Mouse (Mus musculus): ENCODE data around the gene Il12a. TPM values are rescaled to one million over a fixed set of nuclear protein-coding genes. Genes with fewer than 3 reads are reported as not detected.

Gene Il12a
- polyA plus RNA-seq, 1 experiment, result 0.14 TPM

DNA sequence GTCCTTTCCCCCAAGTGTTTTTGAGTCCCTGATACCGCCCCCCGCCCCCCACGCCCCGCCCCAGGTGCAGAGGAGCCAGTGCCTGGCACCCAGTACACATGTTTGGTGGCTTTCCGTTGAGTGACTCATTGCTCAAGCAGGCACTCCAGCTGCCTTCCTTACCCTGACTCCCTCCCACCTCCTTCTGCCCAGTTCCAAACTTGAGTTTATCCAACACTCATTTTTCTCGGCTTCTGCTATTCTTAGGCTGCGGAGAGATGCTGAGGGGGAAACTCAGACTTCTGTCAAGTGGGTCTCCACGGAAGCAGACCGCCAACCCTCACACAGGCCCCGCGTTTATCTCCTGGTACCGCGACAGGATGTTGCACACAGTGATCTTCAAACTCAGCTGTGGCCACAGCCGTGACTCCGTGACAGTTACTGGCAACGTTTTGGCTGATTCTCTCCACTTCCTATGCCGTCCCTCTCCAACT lies 13.6 kb upstream of the Il12a start:
- peak overlapping the region; percentile 28 for H3K4me3 ChIP-seq (ENCODE audit: insufficient read depth, poor library complexity, severe bottlenecking)
- peak overlapping the region; percentile 55 for H3ac ChIP-seq (ENCODE audit: control insufficient read depth, insufficient read length, low read depth)
- H3K79me3 ChIP-seq (ENCODE audit: low read depth), result no peaks in the 10 kb centered on the region
- no peaks in the 10 kb centered on the region for H3K27me3 ChIP-seq (ENCODE audit: control insufficient read depth, insufficient read depth, insufficient read length)
- no peaks in the 10 kb centered on the region for H3K36me3 ChIP-seq (ENCODE audit: control insufficient read depth, insufficient read depth)
- H3K79me2 ChIP-seq (ENCODE audit: control insufficient read depth, insufficient read depth), result no peaks in the 10 kb centered on the region
- TF ChIP-seq FOSL1 (IDR thresholded peaks at IDR 0.05; ENCODE audit: insufficient read depth, low read length, poor library complexity, severe bottlenecking) (peak; percentile 25), USF1 (IDR thresholded peaks at IDR 0.05; ENCODE audit: low read depth) (no peak), MYOG (IDR thresholded peaks at IDR 0.05; ENCODE audit: control insufficient read depth, extremely low read depth, insufficient read length) (no peak), MAX (IDR thresholded peaks at IDR 0.05) (no peak), MYOD1 (IDR thresholded peaks at IDR 0.05; ENCODE audit: control insufficient read depth, insufficient read length, low read depth) (peak; percentile 82), CTCF (IDR thresholded peaks at IDR 0.05; ENCODE audit: control insufficient read depth, insufficient read depth, insufficient read length) (no peak)

DNA sequence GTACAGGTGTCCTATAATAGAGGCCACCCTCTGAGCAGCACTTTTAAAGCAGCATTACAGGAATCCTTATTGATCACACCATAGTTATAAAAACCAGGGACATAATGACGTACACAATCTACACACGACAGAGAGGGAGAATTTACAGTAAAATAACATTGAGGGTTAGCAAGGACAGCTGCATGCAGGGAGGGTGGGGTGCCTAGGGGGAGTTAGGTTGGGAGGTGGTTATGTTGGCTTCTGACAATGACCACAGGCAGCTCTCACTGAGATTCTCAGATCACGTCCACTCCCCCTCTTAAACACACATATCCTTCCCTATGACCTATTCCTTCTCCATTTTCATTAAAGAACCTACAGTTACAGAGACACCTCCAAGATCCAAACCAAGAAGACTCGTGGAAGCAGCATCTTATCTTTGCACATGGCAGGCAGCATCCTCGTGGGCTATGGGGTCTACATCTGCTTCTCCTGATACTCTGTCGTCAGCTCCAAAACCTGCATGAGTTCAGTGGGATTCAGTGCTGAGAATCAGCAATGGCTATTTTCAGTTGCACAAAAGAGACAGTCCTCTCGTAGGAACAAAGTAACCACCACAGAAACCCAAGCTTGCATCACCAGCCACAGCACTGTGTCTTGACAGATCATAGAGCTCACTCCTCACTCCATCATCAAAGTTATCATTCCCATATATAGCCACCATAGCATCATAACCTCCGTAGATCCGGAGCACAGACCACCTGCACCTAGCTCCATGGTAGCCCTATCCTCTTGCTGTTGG lies 11.4 kb upstream of the Il12a start:
- Histone ChIP-seq H3K79me2 (ENCODE audit: control insufficient read depth, insufficient read depth) (no peaks in the 10 kb centered on the region), H3K27me3 (ENCODE audit: control insufficient read depth, insufficient read depth, insufficient read length) (no peaks in the 10 kb centered on the region), H3ac (ENCODE audit: control insufficient read depth, insufficient read length, low read depth) (no peak overlapping the region), H3K36me3 (ENCODE audit: control insufficient read depth, insufficient read depth) (no peaks in the 10 kb centered on the region), H3K4me3 (ENCODE audit: insufficient read depth, poor library complexity, severe bottlenecking) (no peak overlapping the region), H3K79me3 (ENCODE audit: low read depth) (no peaks in the 10 kb centered on the region)
- TF ChIP-seq CTCF (IDR thresholded peaks at IDR 0.05; ENCODE audit: control insufficient read depth, insufficient read depth, insufficient read length), result no peak
- TF ChIP-seq FOSL1 (IDR thresholded peaks at IDR 0.05; ENCODE audit: insufficient read depth, low read length, poor library complexity, severe bottlenecking), result no peak
- TF ChIP-seq MYOD1 (IDR thresholded peaks at IDR 0.05; ENCODE audit: control insufficient read depth, insufficient read length, low read depth), result peak; percentile 82

DNA sequence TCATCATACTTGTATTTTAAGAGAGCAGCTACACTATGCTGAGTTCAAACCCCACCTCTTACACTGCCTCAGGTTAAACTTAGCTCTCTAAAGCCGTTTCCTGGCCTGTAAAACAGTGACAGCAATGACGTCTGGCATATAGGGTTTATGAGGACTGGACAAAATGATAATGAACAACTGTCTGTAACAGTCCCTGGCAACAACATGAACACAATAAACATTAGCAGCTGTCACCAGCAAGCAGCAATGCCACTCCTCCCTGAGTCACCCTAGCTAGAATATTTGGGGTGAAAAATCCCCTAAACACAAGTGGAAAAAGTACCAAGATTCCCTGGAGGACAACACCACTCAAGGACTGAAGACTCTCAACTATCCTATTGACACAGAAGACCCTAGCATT lies 6.9 kb upstream of the Il12a start:
- Histone ChIP-seq H3ac (ENCODE audit: control insufficient read depth, insufficient read length, low read depth) (no peak overlapping the region), H3K4me3 (ENCODE audit: insufficient read depth, poor library complexity, severe bottlenecking) (no peak overlapping the region), H3K79me3 (ENCODE audit: low read depth) (no peaks in the 10 kb centered on the region), H3K79me2 (ENCODE audit: control insufficient read depth, insufficient read depth) (no peaks in the 10 kb centered on the region), H3K36me3 (ENCODE audit: control insufficient read depth, insufficient read depth) (no peaks in the 10 kb centered on the region), H3K27me3 (ENCODE audit: control insufficient read depth, insufficient read depth, insufficient read length) (no peaks in the 10 kb centered on the region)
- no peak for TF ChIP-seq CEBPB (IDR thresholded peaks at IDR 0.05; ENCODE audit: low read depth)
- TF ChIP-seq FOSL1 (IDR thresholded peaks at IDR 0.05; ENCODE audit: insufficient read depth, low read length, poor library complexity, severe bottlenecking), result no peak
- TF ChIP-seq MYOD1 (IDR thresholded peaks at IDR 0.05; ENCODE audit: control insufficient read depth, insufficient read length, low read depth), result peak; percentile 42

DNA sequence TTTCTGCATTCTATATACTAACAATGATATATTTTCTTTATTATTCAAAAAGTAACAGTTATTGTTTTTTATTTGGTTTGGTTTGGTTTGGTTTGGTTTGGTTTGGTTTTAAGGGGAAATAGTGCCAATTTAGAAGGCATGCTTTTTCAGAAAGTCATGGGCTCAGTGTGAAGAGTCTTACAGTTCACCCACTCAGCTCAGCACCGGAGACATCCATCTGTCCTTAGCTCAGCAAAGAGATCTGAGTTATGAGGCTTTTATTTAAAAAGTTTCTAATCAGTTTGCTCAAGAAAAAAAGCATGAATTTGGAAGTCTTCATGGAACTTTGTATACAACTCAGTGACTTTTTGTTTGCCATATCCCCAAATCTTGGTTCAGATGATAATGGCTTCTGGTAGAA lies 6.2 kb upstream of the Il12a start:
- H3ac ChIP-seq (ENCODE audit: control insufficient read depth, insufficient read length, low read depth), result no peak overlapping the region
- no peaks in the 10 kb centered on the region for H3K27me3 ChIP-seq (ENCODE audit: control insufficient read depth, insufficient read depth, insufficient read length)
- no peak overlapping the region for H3K4me3 ChIP-seq (ENCODE audit: insufficient read depth, poor library complexity, severe bottlenecking)
- no peak for TF ChIP-seq MYOD1 (IDR thresholded peaks at IDR 0.05; ENCODE audit: control insufficient read depth, insufficient read length, low read depth)
- TF ChIP-seq CEBPB (IDR thresholded peaks at IDR 0.05; ENCODE audit: low read depth), result no peak
- TF ChIP-seq USF1 (IDR thresholded peaks at IDR 0.05; ENCODE audit: low read depth), result no peak
- no peak for TF ChIP-seq CTCF (IDR thresholded peaks at IDR 0.05; ENCODE audit: control insufficient read depth, insufficient read depth, insufficient read length)
- TF ChIP-seq MAX (IDR thresholded peaks at IDR 0.05), result no peak
- TF ChIP-seq FOSL1 (IDR thresholded peaks at IDR 0.05; ENCODE audit: insufficient read depth, low read length, poor library complexity, severe bottlenecking), result no peak
- TF ChIP-seq MYOG (IDR thresholded peaks at IDR 0.05; ENCODE audit: control insufficient read depth, extremely low read depth, insufficient read length), result no peak
- no peaks in the 10 kb centered on the region for H3K36me3 ChIP-seq (ENCODE audit: control insufficient read depth, insufficient read depth)
- no peaks in the 10 kb centered on the region for H3K79me2 ChIP-seq (ENCODE audit: control insufficient read depth, insufficient read depth)
- H3K79me3 ChIP-seq (ENCODE audit: low read depth), result no peaks in the 10 kb centered on the region

DNA sequence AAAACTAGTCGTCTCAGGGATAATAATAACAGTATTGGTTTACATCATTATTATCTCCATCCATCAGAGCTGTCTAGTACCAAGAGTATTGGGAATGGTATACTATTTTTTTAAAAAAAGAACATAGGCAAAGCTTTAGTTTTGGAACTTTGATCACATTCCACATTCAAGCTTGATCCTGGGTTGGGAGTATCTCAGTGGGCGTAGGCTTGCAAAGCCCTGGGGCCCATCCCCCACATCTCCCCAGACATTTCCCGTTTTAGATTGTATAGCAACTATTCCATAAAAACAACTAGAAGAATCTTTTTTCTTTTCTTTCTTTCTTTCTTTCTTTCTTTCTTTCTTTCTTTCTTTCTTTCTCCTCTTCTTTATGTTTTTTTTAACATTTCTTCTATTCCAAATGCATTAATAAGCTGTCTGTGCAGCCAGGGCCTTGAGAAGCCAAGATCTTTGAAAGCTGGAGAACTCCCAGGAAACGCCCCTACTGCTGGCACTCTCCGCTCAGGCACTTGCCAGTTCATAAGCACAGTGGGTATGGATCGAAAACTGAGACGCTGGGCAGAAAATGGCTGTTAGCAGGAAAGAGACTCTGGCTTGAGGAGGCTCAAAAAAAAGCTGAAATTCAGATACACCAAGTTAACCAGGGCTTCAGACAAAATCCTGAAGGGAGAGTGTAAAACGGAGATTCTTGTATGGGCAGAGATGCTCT lies 3.4 kb upstream of the Il12a start:
- no peak overlapping the region for H3K4me3 ChIP-seq (ENCODE audit: insufficient read depth, poor library complexity, severe bottlenecking)

More for the DNA sequence above, 3.4 kb upstream of the Il12a start:
- H3K36me3 ChIP-seq (ENCODE audit: control insufficient read depth, insufficient read depth), result no peaks in the 10 kb centered on the region
- TF ChIP-seq USF1 (IDR thresholded peaks at IDR 0.05; ENCODE audit: low read depth), result no peak
- TF ChIP-seq CEBPB (IDR thresholded peaks at IDR 0.05; ENCODE audit: low read depth), result no peak
- TF ChIP-seq MAX (IDR thresholded peaks at IDR 0.05), result no peak
- TF ChIP-seq CTCF (IDR thresholded peaks at IDR 0.05; ENCODE audit: control insufficient read depth, insufficient read depth, insufficient read length), result no peak
- TF ChIP-seq MYOG (IDR thresholded peaks at IDR 0.05; ENCODE audit: control insufficient read depth, extremely low read depth, insufficient read length), result no peak
- TF ChIP-seq FOSL1 (IDR thresholded peaks at IDR 0.05; ENCODE audit: insufficient read depth, low read length, poor library complexity, severe bottlenecking), result no peak
- no peak for TF ChIP-seq MYOD1 (IDR thresholded peaks at IDR 0.05; ENCODE audit: control insufficient read depth, insufficient read length, low read depth)
- H3K27me3 ChIP-seq (ENCODE audit: control insufficient read depth, insufficient read depth, insufficient read length), result no peaks in the 10 kb centered on the region
- no peaks in the 10 kb centered on the region for H3K79me2 ChIP-seq (ENCODE audit: control insufficient read depth, insufficient read depth)
- no peak overlapping the region for H3ac ChIP-seq (ENCODE audit: control insufficient read depth, insufficient read length, low read depth)
- H3K79me3 ChIP-seq (ENCODE audit: low read depth), result no peaks in the 10 kb centered on the region

Data from C2C12 (cell line).